Mouse (Mus musculus) myocyte (in vitro differentiated cells): ENCODE data around the gene Tmbim7. TPM values are rescaled to one million over a fixed set of nuclear protein-coding genes. Genes with fewer than 3 reads are reported as not detected.

Experiments used
- H3K27me3 ChIP-seq: one replicate; pipeline ENCODE4 v1.6.1; 2011; ENCODE audit not compliant: control insufficient read depth, insufficient read depth, insufficient read length
- H3K36me3 ChIP-seq: one replicate; pipeline ENCODE4 v1.6.1; 2011; ENCODE audit not compliant: control insufficient read depth, insufficient read depth
- H3K4me2 ChIP-seq: one replicate; pipeline ENCODE4 v1.6.1; 2011; ENCODE audit warnings: low read depth, control low read depth
- H3K4me3 ChIP-seq: one replicate; pipeline ENCODE4 v1.5.1; 2011; ENCODE audit warnings: mild to moderate bottlenecking, control low read depth, moderate library complexity
- H3K79me2 ChIP-seq: one replicate; pipeline ENCODE4 v1.6.1; 2011; ENCODE audit not compliant: control insufficient read depth, insufficient read depth
- H3ac ChIP-seq: one replicate; pipeline ENCODE4 v1.6.1; 2011; ENCODE audit not compliant: control insufficient read depth, insufficient read length
- CEBPB ChIP-seq: IDR thresholded peaks from 2 replicates; pipeline ENCODE4 v1.6.1; 2011; ENCODE audit warnings: mild to moderate bottlenecking, moderate library complexity; ENCODE audit not compliant: poor library complexity, insufficient read depth, severe bottlenecking
- E2F4 ChIP-seq: IDR thresholded peaks from one replicate; pipeline ENCODE4 v1.6.1; 2011; ENCODE audit warnings: mild to moderate bottlenecking, control low read depth, moderate library complexity; ENCODE audit not compliant: insufficient read depth
- MAX ChIP-seq: IDR thresholded peaks from one replicate; pipeline ENCODE4 v1.6.1; 2011; ENCODE audit warnings: low read depth, mild to moderate bottlenecking, control low read depth
- MYOD1 ChIP-seq, 3 experiments: IDR thresholded peaks; one replicate each; pipeline ENCODE4 v1.6.1; 2011; ENCODE audit warnings: control low read depth in 2 of 3, low read depth in 2 of 3, mild to moderate bottlenecking in 2 of 3, moderate library complexity in 1 of 3; ENCODE audit not compliant: insufficient read length in 2 of 3, control insufficient read depth in 1 of 3
- MYOG ChIP-seq, 3 experiments: IDR thresholded peaks; one replicate each; pipeline ENCODE4 v1.6.1; 2011; ENCODE audit warnings: control low read depth in 2 of 3, low read depth in 2 of 3, mild to moderate bottlenecking in 2 of 3; ENCODE audit not compliant: insufficient read length in 2 of 3, control insufficient read depth in 1 of 3, insufficient read depth in 1 of 3
- POLR2A ChIP-seq: IDR thresholded peaks from one replicate; pipeline ENCODE4 v1.6.1; 2011; ENCODE audit warnings: low read depth, mild to moderate bottlenecking, control low read depth, moderate library complexity; ENCODE audit not compliant: insufficient read length
- POLR2AphosphoS2 ChIP-seq: IDR thresholded peaks from one replicate; pipeline ENCODE4 v1.6.1; 2011; ENCODE audit warnings: low read depth, control low read depth; ENCODE audit not compliant: insufficient read length
- REST ChIP-seq: IDR thresholded peaks from one replicate; pipeline ENCODE4 v1.6.1; 2011; ENCODE audit warnings: mild to moderate bottlenecking, control low read depth, moderate library complexity; ENCODE audit not compliant: insufficient read depth, insufficient read length
- SRF ChIP-seq: IDR thresholded peaks from one replicate; pipeline ENCODE4 v1.6.1; 2011; ENCODE audit warnings: low read depth; ENCODE audit not compliant: control insufficient read depth, insufficient read length
- TCF12 ChIP-seq: IDR thresholded peaks from one replicate; pipeline ENCODE4 v1.6.1; 2011; ENCODE audit warnings: mild to moderate bottlenecking, control low read depth; ENCODE audit not compliant: poor library complexity, insufficient read depth, severe bottlenecking
- TCF3 ChIP-seq: IDR thresholded peaks from one replicate; pipeline ENCODE4 v1.6.1; 2011; ENCODE audit warnings: low read depth, control low read depth; ENCODE audit not compliant: insufficient read length
- USF1 ChIP-seq: IDR thresholded peaks from one replicate; pipeline ENCODE4 v1.6.1; 2011; ENCODE audit warnings: low read depth, mild to moderate bottlenecking, control low read depth, moderate library complexity
- polyA plus RNA-seq: library from polyadenylated mRNA; unstranded; fragments of >200 nt; fragmentation: generic; extraction: Trizol; gene quantifications from one replicate; pipeline ENCODE4 v1.2.1, GENCODE M21; 2012; ENCODE audit warnings: missing spikeins

Gene Tmbim7
- polyA plus RNA-seq, 1 experiment, result not detected

DNA sequence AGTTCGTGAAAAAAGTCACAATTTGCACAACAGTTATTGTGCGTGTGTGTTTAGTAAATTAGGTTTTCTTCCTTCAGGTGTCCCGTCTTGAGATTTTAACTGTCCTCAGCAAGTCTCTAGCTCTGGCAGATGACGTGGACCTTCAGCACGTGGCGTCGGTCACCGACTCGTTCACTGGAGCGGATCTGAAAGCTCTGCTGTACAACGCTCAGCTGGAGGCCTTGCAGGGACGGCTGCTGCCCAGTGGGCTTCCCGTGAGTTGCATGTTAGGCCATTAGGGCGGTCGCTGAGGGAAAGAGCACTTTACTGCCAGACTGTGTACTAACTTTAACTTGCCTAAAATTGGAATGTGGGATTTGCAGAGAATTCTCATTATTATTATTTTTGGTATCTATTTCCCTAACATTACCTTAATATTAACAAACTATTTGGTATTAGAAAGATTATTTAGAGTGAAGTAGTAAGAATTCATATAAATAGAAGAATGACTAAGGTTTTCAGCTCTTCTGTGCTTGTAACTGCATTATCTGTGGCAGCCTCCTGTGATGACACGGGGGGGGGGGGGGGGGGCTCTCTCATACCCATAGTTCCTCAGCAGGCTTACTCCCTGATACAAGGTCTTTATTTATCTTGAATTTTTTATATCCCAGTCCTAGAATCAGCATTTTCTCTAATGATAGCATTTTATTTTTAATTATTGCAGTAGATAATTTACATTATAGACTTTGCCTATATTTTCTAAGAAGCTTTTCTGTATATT is 19.3 kb upstream of the Tmbim7 start:
- TF ChIP-seq TCF3, result no peak
- TF ChIP-seq USF1, result no peak
- no peak for TF ChIP-seq E2F4
- no peak for TF ChIP-seq REST
- no peak for TF ChIP-seq MAX
- no peak for TF ChIP-seq POLR2AphosphoS2
- TF ChIP-seq CEBPB, result no peak
- TF ChIP-seq SRF, result no peak
- no peak for TF ChIP-seq POLR2A
- TF ChIP-seq MYOG (IDR thresholded peaks at IDR 0.05; ENCODE audit: control insufficient read depth in 1 of 3, insufficient read depth in 1 of 3, insufficient read length in 2 of 3, low read depth in 2 of 3), result no peak

GRCm38 (mm10) chr5:3632285-3632684 is 18.7 kb upstream of the Tmbim7 start:
- Histone ChIP-seq H3ac (no peak overlapping the region), H3K27me3 (no peaks in the 10 kb centered on the region), H3K4me2 (no peak overlapping the region), H3K79me2 (no peaks in the 10 kb centered on the region), H3K36me3 (peaks cover 13% of the 10 kb centered on the region), H3K4me3 (no peak overlapping the region)
- no peak for TF ChIP-seq REST
- no peak for TF ChIP-seq MYOD1 (IDR thresholded peaks at IDR 0.05; ENCODE audit: control insufficient read depth in 1 of 3, insufficient read length in 2 of 3, low read depth in 2 of 3)
- TF ChIP-seq POLR2AphosphoS2, result no peak
- TF ChIP-seq USF1, result no peak
- TF ChIP-seq TCF3, result no peak
- TF ChIP-seq MAX, result no peak
- no peak for TF ChIP-seq POLR2A
- TF ChIP-seq CEBPB, result no peak
- no peak for TF ChIP-seq TCF12
- no peak for TF ChIP-seq SRF
- no peak for TF ChIP-seq MYOG (IDR thresholded peaks at IDR 0.05; ENCODE audit: control insufficient read depth in 1 of 3, insufficient read depth in 1 of 3, insufficient read length in 2 of 3, low read depth in 2 of 3)
- no peak for TF ChIP-seq E2F4

More for the DNA sequence above, 19.3 kb upstream of the Tmbim7 start:
- no peak overlapping the region for H3K4me3 ChIP-seq
- H3K27me3 ChIP-seq, result no peaks in the 10 kb centered on the region
- H3K79me2 ChIP-seq, result no peaks in the 10 kb centered on the region
- H3K36me3 ChIP-seq, result peaks cover 9% of the 10 kb centered on the region
- no peak overlapping the region for H3K4me2 ChIP-seq
- H3ac ChIP-seq, result no peak overlapping the region

DNA sequence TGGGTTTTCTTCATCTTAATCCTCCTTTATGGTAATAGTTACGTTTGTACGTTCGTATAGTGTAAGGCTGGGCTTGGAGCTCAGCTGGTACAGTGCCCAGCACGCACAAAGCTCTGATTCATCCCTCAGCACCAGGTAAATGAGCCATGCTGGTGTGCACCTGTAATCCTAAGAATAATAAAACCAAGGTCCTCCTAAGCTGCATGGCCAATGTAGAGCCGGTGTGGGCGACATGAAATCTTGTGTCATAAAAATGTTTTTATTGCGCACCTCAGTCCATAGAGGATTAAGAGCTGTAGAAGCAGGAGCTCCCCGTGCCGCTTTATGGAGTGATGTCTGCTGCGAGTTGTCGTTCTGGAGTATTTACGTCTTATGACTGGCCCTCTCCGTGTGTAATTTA is 17.7 kb upstream of the Tmbim7 start:
- Histone ChIP-seq H3ac (no peak overlapping the region), H3K79me2 (no peaks in the 10 kb centered on the region), H3K27me3 (no peaks in the 10 kb centered on the region), H3K4me2 (no peak overlapping the region), H3K36me3 (peaks cover 13% of the 10 kb centered on the region), H3K4me3 (no peak overlapping the region)
- TF ChIP-seq REST (no peak), SRF (no peak), TCF12 (no peak)

DNA sequence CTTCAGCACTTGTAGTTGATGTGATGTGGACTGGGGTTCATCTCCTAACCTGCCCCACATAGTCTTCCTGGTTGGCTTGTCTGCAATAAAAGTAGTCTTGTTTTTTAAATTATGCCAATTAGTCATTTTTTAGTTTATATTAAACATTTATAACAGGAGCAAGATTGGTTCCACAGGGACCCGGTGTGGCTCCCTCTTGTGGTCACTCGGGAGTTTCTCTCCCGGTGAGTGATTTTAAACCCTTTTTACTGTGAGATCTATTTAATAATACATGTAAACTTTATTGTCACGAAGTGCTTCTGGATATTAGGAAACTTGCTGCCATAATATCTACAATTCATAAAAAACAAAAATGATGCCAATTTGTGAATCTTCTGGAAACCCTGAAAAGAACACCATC is 17.0 kb upstream of the Tmbim7 start:
- no peaks in the 10 kb centered on the region for H3K79me2 ChIP-seq
- no peaks in the 10 kb centered on the region for H3K27me3 ChIP-seq
- TF ChIP-seq CEBPB (no peak), TCF12 (no peak), USF1 (no peak), MYOD1 (IDR thresholded peaks at IDR 0.05; ENCODE audit: control insufficient read depth in 1 of 3, insufficient read length in 2 of 3, low read depth in 2 of 3) (no peak), REST (no peak), POLR2AphosphoS2 (no peak), POLR2A (no peak), MAX (no peak), MYOG (IDR thresholded peaks at IDR 0.05; ENCODE audit: control insufficient read depth in 1 of 3, insufficient read depth in 1 of 3, insufficient read length in 2 of 3, low read depth in 2 of 3) (no peak), SRF (no peak), E2F4 (no peak), TCF3 (no peak)
- no peak overlapping the region for H3ac ChIP-seq
- H3K4me3 ChIP-seq, result no peak overlapping the region
- peaks cover 13% of the 10 kb centered on the region for H3K36me3 ChIP-seq
- no peak overlapping the region for H3K4me2 ChIP-seq

GRCm38 (mm10) chr5:3635286-3635685 is 15.7 kb upstream of the Tmbim7 start:
- H3ac ChIP-seq, result no peak overlapping the region
- TF ChIP-seq E2F4 (no peak), TCF3 (no peak), TCF12 (no peak), POLR2A (no peak), MYOD1 (IDR thresholded peaks at IDR 0.05; ENCODE audit: control insufficient read depth in 1 of 3, insufficient read length in 2 of 3, low read depth in 2 of 3) (no peak), MYOG (IDR thresholded peaks at IDR 0.05; ENCODE audit: control insufficient read depth in 1 of 3, insufficient read depth in 1 of 3, insufficient read length in 2 of 3, low read depth in 2 of 3) (no peak), USF1 (no peak), CEBPB (no peak), SRF (no peak), POLR2AphosphoS2 (no peak), REST (no peak), MAX (no peak)
- H3K4me2 ChIP-seq, result no peak overlapping the region
- H3K36me3 ChIP-seq, result peaks cover 13% of the 10 kb centered on the region
- H3K79me2 ChIP-seq, result no peaks in the 10 kb centered on the region
- no peak overlapping the region for H3K4me3 ChIP-seq
- H3K27me3 ChIP-seq, result no peaks in the 10 kb centered on the region
